Mouse (Mus musculus) CH12.LX (cell line): ENCODE data around the gene Tbc1d30. TPM values are rescaled to one million over a fixed set of nuclear protein-coding genes. Genes with fewer than 3 reads are reported as not detected.

Experiments
- DNase-seq: peaks from one replicate; pipeline ENCODE4 v3.0.0-alpha.2; 2013; ENCODE audit errors: extremely low read depth
- H3K27ac ChIP-seq: 2 replicates; pipeline ENCODE4 v1.5.1; 2012; ENCODE audit warnings: low read depth, mild to moderate bottlenecking, control low read depth, moderate library complexity; ENCODE audit not compliant: insufficient read depth
- H3K27me3 ChIP-seq: replicated peaks from 2 replicates; pipeline ENCODE3; 2012; ENCODE audit warnings: inconsistent platforms
- H3K36me3 ChIP-seq, 2 experiments: replicated peaks in 1 of 2; 2 replicates each; pipeline versions ENCODE3 to v1.6.1; 2012; ENCODE audit warnings: inconsistent platforms in 1 of 2, low read length in 1 of 2, mild to moderate bottlenecking in 1 of 2, mixed read lengths in 1 of 2, moderate library complexity in 1 of 2; ENCODE audit not compliant: control insufficient read depth in 1 of 2, insufficient read depth in 1 of 2
- H3K4me1 ChIP-seq, 2 experiments: 2 replicates each; pipeline ENCODE4 v1.6.1; 2012; ENCODE audit warnings: inconsistent platforms in 1 of 2, moderate library complexity in 1 of 2; ENCODE audit not compliant: insufficient read depth in 2 of 2, control insufficient read depth in 1 of 2
- H3K4me2 ChIP-seq: 2 replicates; pipeline ENCODE4 v1.6.1; 2012; ENCODE audit warnings: low read depth, mild to moderate bottlenecking, control low read depth; ENCODE audit not compliant: poor library complexity, insufficient read depth, severe bottlenecking
- H3K4me3 ChIP-seq, 3 experiments: fragments of 150-350 bp in 1 of 3; sonication (generic) in 1 of 3; replicated peaks in 1 of 3; 2 replicates each; pipeline versions ENCODE3 to v1.5.1; 2011 to 2012; ENCODE audit warnings: low read depth in 2 of 3, low read length in 2 of 3, mild to moderate bottlenecking in 2 of 3, moderate library complexity in 2 of 3, control low read depth in 1 of 3, improper control_type of control experiment in 1 of 3, inconsistent platforms in 1 of 3, mixed read lengths in 1 of 3; ENCODE audit not compliant: poor library complexity in 1 of 3
- H3K79me2 ChIP-seq: replicated peaks from 2 replicates; pipeline ENCODE4 v1.6.1; 2012; ENCODE audit warnings: mild to moderate bottlenecking, moderate library complexity; ENCODE audit not compliant: control insufficient read depth, poor library complexity, insufficient read depth, severe bottlenecking; ENCODE audit errors: extremely low read depth
- H3K9ac ChIP-seq: 2 replicates; pipeline ENCODE4 v1.6.1; 2012; ENCODE audit warnings: low read depth, mild to moderate bottlenecking, control low read depth, moderate library complexity; ENCODE audit not compliant: insufficient read depth
- H3K9me3 ChIP-seq: replicated peaks from 2 replicates; pipeline ENCODE3; 2012; ENCODE audit warnings: low read length, inconsistent platforms, mixed read lengths
- BHLHE40 ChIP-seq: IDR thresholded peaks from 2 replicates; pipeline ENCODE4 v1.6.1; 2011; ENCODE audit warnings: mild to moderate bottlenecking, low read depth, low read length, improper control_type of control experiment
- CHD1 ChIP-seq: IDR thresholded peaks from 2 replicates; pipeline ENCODE4 v1.6.1; 2012; ENCODE audit warnings: low read depth, low read length, improper control_type of control experiment, inconsistent platforms
- CTCF ChIP-seq, 2 experiments: IDR thresholded peaks in 1 of 2; conservative IDR thresholded peaks in 1 of 2; 2 replicates each; pipeline ENCODE4 v1.5.1; 2011 to 2012; ENCODE audit warnings: low read depth in 2 of 2, low read length in 2 of 2, improper control_type of control experiment in 1 of 2, inconsistent platforms in 1 of 2, mild to moderate bottlenecking in 1 of 2, moderate library complexity in 1 of 2
- EP300 ChIP-seq: IDR thresholded peaks from 2 replicates; pipeline ENCODE4 v1.6.1; 2011; ENCODE audit warnings: low read length, improper control_type of control experiment
- JUND ChIP-seq: conservative IDR thresholded peaks from 2 replicates; pipeline ENCODE4 v1.6.1; 2011; ENCODE audit warnings: low read depth, low read length, improper control_type of control experiment
- MAX ChIP-seq: IDR thresholded peaks from 2 replicates; pipeline ENCODE4 v1.6.1; 2011; ENCODE audit warnings: low read length, improper control_type of control experiment
- MAZ ChIP-seq: IDR thresholded peaks from 2 replicates; pipeline ENCODE4 v1.6.1; 2012; ENCODE audit warnings: low read depth, mild to moderate bottlenecking, inconsistent platforms, low read length, improper control_type of control experiment, moderate library complexity
- MEF2A ChIP-seq: IDR thresholded peaks from 2 replicates; pipeline ENCODE4 v1.6.1; 2014; ENCODE audit warnings: low read depth, mild to moderate bottlenecking, inconsistent platforms, low read length, improper control_type of control experiment, borderline replicate concordance
- MXI1 ChIP-seq: IDR thresholded peaks from 2 replicates; pipeline ENCODE4 v1.6.1; 2011; ENCODE audit warnings: mild to moderate bottlenecking, low read depth, low read length, improper control_type of control experiment
- MYC ChIP-seq: IDR thresholded peaks from 2 replicates; pipeline ENCODE4 v1.6.1; 2011; ENCODE audit warnings: low read depth, mild to moderate bottlenecking, improper control_type of control experiment, low read length
- POLR2AphosphoS2 ChIP-seq: IDR thresholded peaks from 2 replicates; pipeline ENCODE4 v1.6.1; 2011; ENCODE audit warnings: low read depth, low read length, improper control_type of control experiment
- RAD21 ChIP-seq: IDR thresholded peaks from 2 replicates; pipeline ENCODE4 v1.6.1; 2011; ENCODE audit warnings: low read depth, mild to moderate bottlenecking, low read length, improper control_type of control experiment, moderate library complexity
- TBP ChIP-seq: conservative IDR thresholded peaks from 2 replicates; pipeline ENCODE4 v1.6.1; 2011; ENCODE audit warnings: low read depth, low read length, improper control_type of control experiment
- TCF12 ChIP-seq: IDR thresholded peaks from 2 replicates; pipeline ENCODE4 v1.6.1; 2014; ENCODE audit warnings: low read depth, mild to moderate bottlenecking, inconsistent platforms, low read length, improper control_type of control experiment
- UBTF ChIP-seq: IDR thresholded peaks from 2 replicates; pipeline ENCODE4 v1.6.1; 2012; ENCODE audit warnings: low read depth, mild to moderate bottlenecking, inconsistent platforms, low read length, improper control_type of control experiment, moderate library complexity
- ZKSCAN1 ChIP-seq: IDR thresholded peaks from 2 replicates; pipeline ENCODE4 v1.6.1; 2012; ENCODE audit warnings: low read depth, inconsistent platforms, low read length, improper control_type of control experiment, borderline replicate concordance
- ZMIZ1 ChIP-seq: IDR thresholded peaks from 2 replicates; pipeline ENCODE4 v1.6.1; 2012; ENCODE audit warnings: low read depth, mild to moderate bottlenecking, inconsistent platforms, low read length, improper control_type of control experiment
- dilution Hi-C: fragments of 300-500 bp; cut with MboI; formaldehyde crosslinking; loops from 2 replicates; pipeline ENCODE4 v1.14.3; 2020; ENCODE audit warnings: low sequenced_read_pairs; ENCODE audit not compliant: extremely low pct_unique_long_range_greater_than_20kb, extremely low pct_ligation_motif_present
- in situ Hi-C: fragments of 300-500 bp; cut with MboI; formaldehyde crosslinking; loops from 3 replicates; pipeline ENCODE4 v1.14.3; 2019; ENCODE audit warnings: low sequenced_read_pairs, low pct_ligation_motif_present, low pct_unique_long_range_greater_than_20kb, mixed read lengths
- polyA plus RNA-seq: library from polyadenylated mRNA; unstranded; fragments of >175 nt; gene quantifications from 2 replicates; pipeline ENCODE4 v1.2.1, GENCODE M21; 2012; ENCODE audit warnings: low read depth; ENCODE audit not compliant: insufficient read length
- total RNA-seq, 2 experiments: library from RNA; depleted of rRNA; stranded (reverse); fragments of 300-350 nt in 1 of 2; fragments of >200 nt in 1 of 2; gene quantifications; 2 replicates each; pipeline ENCODE4 v1.2.3; 2012 to 2014

Tbc1d30 gene
- total and polyA plus RNA-seq, 3 experiments = 0.16 TPM; not detected in 2

DNA sequence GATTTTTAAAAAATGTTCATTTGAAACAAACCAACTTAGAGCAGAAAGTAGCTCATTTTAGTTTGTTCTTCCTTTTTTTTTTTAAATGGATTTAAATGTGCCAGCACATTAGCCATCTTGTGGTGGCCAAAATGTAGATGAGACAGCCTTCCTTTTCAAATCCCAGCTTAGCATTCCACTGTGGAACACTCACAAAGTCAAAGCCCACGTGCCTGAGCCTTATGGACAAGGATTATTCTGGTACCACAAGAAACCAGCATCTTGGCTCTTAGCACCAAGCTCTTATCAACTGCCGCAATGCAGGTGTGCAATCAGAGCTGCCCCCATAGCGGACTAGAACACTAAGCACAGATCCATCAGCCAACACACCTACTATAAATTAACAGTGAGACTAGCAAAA lies 47.5 kb downstream of the Tbc1d30 start:
- TF ChIP-seq TBP (no peak), ZMIZ1 (no peak), MAX (no peak), JUND (no peak), RAD21 (no peak), MEF2A (no peak), POLR2AphosphoS2 (no peak), MYC (no peak), MAZ (no peak), CHD1 (no peak), MXI1 (no peak), BHLHE40 (no peak), TCF12 (no peak), EP300 (no peak), CTCF (conservative IDR thresholded peaks at IDR 0.05 in 1 of 2, IDR thresholded peaks at IDR 0.05 in 1 of 2; ENCODE audit: low read depth in 2 of 2, low read length in 2 of 2) (no peak)
- H3K9me3 ChIP-seq = no peaks in the 10 kb centered on the region
- dilution Hi-C loops = no loop called here

DNA sequence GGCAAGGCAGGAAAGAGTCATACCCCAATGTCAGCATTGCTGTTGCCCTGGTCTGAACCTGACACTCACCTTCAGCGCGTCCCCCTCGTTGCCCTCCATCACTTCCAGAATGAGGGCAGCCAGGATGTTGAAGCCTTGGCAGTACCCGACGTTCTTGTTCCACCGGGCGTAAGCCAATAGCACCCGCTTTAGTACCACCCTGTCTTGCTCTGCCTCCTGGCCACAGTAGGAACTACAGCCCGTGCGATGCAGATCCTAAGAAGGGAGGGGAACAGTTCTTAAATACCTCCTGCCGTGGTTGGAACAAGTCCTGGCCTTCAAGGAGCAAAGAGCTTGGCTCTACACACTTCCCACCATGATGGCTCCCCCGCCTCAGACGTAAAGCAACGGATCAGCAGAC lies 49.2 kb downstream of the Tbc1d30 start:
- DNase-seq = no peak
- Histone ChIP-seq H3K9me3 (no peaks in the 10 kb centered on the region), H3K79me2 (no peaks in the 10 kb centered on the region), H3K4me3 (no peak overlapping the region), H3K36me3 (no peaks in the 10 kb centered on the region), H3K27ac (no peak overlapping the region)
- in situ Hi-C loops = no loop called here
- no peak for TF ChIP-seq BHLHE40
- TF ChIP-seq ZKSCAN1 = no peak
- TF ChIP-seq EP300 = no peak
- no peak for TF ChIP-seq POLR2AphosphoS2
- TF ChIP-seq UBTF = no peak
- TF ChIP-seq, all 38 proteins: peak for 0
- dilution Hi-C loops = no loop called here
- Histone ChIP-seq H3K4me1 (peaks cover 5 to 10% of the 10 kb centered on the region in 2 experiments; a peak in 3 of 4 replicates), H3K4me2 (no peak overlapping the region), H3K27me3 (no peaks in the 10 kb centered on the region), H3K9ac (no peak overlapping the region)

More for the DNA sequence above, 47.5 kb downstream of the Tbc1d30 start:
- Histone ChIP-seq H3K27ac (no peak overlapping the region), H3K4me2 (no peak overlapping the region), H3K27me3 (no peaks in the 10 kb centered on the region), H3K79me2 (no peaks in the 10 kb centered on the region), H3K4me3 (no peak overlapping the region), H3K9ac (no peak overlapping the region), H3K4me1 (no peaks in the 10 kb centered on the region), H3K36me3 (no peaks in the 10 kb centered on the region)
- DNase-seq = no peak
- in situ Hi-C loops = no loop called here
